Mouse (Mus musculus) Muller cell, postnatal 12 days (primary cell): ENCODE results near the gene Cog5.
A peak's percentile ranks its signal among the peaks of the same experiment; 100 is the strongest.

Experiments used
- DNase-seq: peaks from one replicate; pipeline ENCODE4 v3.0.0-alpha.2; 2015; ENCODE audit errors: inconsistent ontology term

Gene Cog5

GRCm38 (mm10) chr12:31983769-31984168, 329.1 kb downstream of the Cog5 start:
- DNase-seq: peak; percentile 30

- DNase-seq: no peak
Observed at GRCm38 (mm10) chr12:31984206-31984605, 329.5 kb downstream of the Cog5 start.

- no peak for DNase-seq
Observed at GRCm38 (mm10) chr12:31984664-31985063, 330.0 kb downstream of the Cog5 start.

- no peak for DNase-seq
Observed at GRCm38 (mm10) chr12:31985738-31986137, 331.1 kb downstream of the Cog5 start.

GRCm38 (mm10) chr12:31986463-31986862, 331.8 kb downstream of the Cog5 start:
- DNase-seq: no peak
